Mouse (Mus musculus) forebrain, embryonic 15.5 days (tissue): ENCODE results near the gene Zfp513. TPM values are rescaled to one million over a fixed set of nuclear protein-coding genes. Genes with fewer than 3 reads are reported as not detected.

Experiments
- ATAC-seq: fragments of 200-750 bp; cut with Nextera tagmentation; replicated peaks from 2 replicates; pipeline ENCODE4 v1.8.0; 2017; ENCODE audit warnings: mild to moderate bottlenecking, moderate TSS enrichment, moderate library complexity
- H3K27ac ChIP-seq: fragments of 300-500 bp; sonication (generic); replicated peaks from 2 replicates; pipeline ENCODE4 v1.5.1; 2015; ENCODE audit warnings: mild to moderate bottlenecking, inconsistent platforms
- H3K27me3 ChIP-seq: fragments of 300-500 bp; sonication (generic); 2 replicates; pipeline ENCODE4 v1.6.1; 2015; ENCODE audit warnings: inconsistent platforms
- H3K36me3 ChIP-seq: fragments of 300-500 bp; sonication (generic); 2 replicates; pipeline ENCODE4 v1.6.1; 2015; ENCODE audit warnings: mild to moderate bottlenecking, inconsistent platforms
- H3K4me1 ChIP-seq: fragments of 300-500 bp; sonication (generic); 2 replicates; pipeline ENCODE4 v1.6.1; 2015; ENCODE audit warnings: inconsistent platforms
- H3K4me2 ChIP-seq: fragments of 300-500 bp; sonication (generic); replicated peaks from 2 replicates; pipeline ENCODE4 v1.6.1; 2015; ENCODE audit warnings: mild to moderate bottlenecking, inconsistent platforms
- H3K4me3 ChIP-seq: fragments of 300-500 bp; sonication (generic); 2 replicates; pipeline ENCODE4 v1.5.1; 2015; ENCODE audit warnings: mild to moderate bottlenecking, inconsistent platforms
- H3K9ac ChIP-seq: fragments of 300-500 bp; sonication (generic); replicated peaks from 2 replicates; pipeline ENCODE4 v1.6.1; 2015; ENCODE audit warnings: mild to moderate bottlenecking, inconsistent platforms
- H3K9me3 ChIP-seq: fragments of 300-500 bp; sonication (generic); 2 replicates; pipeline ENCODE4 v1.6.1; 2016; ENCODE audit warnings: inconsistent platforms
- WGBS: fragments of 180-500 bp; shearing (Covaris S2); methylation state at CpG from one replicate; pipeline ENCODE4 v1.1.7; 2015; ENCODE audit warnings: mixed read lengths; 5-methylcytosine and 5-hydroxymethylcytosine counted together
- polyA plus RNA-seq: library from polyadenylated mRNA; unstranded; fragments of >200 nt; fragmentation: Nextera tagmentation; extraction: Ambion mirVana; gene quantifications from 2 replicates; pipeline ENCODE4 v1.2.1, GENCODE M21; 2015

The Zfp513 gene
- polyA plus RNA-seq, 1 experiment from 2014 or later, result 17.7 TPM

DNA sequence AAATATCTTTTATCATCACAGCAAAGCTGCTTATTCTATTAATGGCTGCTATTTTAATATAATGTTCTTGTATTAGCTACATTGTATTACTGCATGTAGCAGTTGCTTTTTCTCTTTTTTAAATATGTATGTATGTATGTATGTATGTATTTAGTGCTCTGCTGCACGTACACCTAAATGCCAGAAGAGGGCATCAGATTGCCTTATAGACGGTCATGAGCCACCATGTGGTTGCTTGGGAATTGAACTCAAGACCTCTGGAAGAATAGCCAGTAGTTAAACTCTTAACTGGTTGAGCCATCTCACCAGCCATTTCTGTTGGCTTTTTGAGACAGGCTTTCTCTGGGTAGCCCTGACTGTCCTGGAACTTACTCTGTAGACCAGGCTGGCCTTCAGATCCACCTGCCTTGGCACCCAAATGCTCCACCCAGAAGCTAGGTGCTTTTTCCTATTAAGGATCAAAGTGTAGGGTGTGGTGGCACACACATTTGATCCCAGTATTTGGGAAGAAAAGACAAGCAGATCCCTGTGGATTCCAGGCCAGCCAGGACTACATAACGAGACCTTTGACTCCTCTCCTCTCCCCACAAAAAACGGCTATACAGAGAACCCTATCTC lies 13.8 kb downstream of the Zfp513 start:
- WGBS, result 69% methylated on average over 4 of the region's 4 CpGs
- ATAC-seq, result no peak
- Histone ChIP-seq H3K4me3 (no peak overlapping the region), H3K27me3 (no peaks in the 10 kb centered on the region), H3K9ac (no peak overlapping the region), H3K36me3 (peaks cover 44% of the 10 kb centered on the region), H3K4me1 (peaks cover 11% of the 10 kb centered on the region), H3K4me2 (no peak overlapping the region), H3K9me3 (no peaks in the 10 kb centered on the region), H3K27ac (no peak overlapping the region)

DNA sequence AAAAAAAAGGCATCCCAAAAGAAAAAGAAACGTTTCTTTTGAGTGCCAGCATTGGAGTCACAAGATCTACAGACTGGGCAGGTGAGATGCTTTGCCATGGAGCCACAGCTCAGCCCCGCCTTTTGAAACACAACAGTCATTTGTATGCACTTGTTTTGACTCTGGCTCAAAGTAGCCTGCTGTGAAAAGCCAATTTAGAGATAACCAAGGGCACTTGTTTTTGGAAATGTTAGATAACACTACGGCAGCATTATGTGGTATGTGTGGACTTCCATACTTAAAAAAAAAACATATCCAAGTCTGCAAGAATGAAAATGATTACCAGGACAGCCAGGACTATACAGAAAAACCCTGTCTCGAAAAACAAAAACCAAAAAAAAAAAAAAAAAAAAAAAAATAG lies 18.4 kb downstream of the Zfp513 start:
- H3K9me3 ChIP-seq, result no peaks in the 10 kb centered on the region
- H3K27ac ChIP-seq, result no peak overlapping the region
- peaks cover 10% of the 10 kb centered on the region for H3K4me1 ChIP-seq
- H3K36me3 ChIP-seq, result peaks cover 20% of the 10 kb centered on the region
- 69% methylated on average over 4 of the region's 4 CpGs for WGBS
- H3K4me3 ChIP-seq, result no peak overlapping the region
- H3K9ac ChIP-seq, result no peak overlapping the region
- ATAC-seq, result no peak
- no peaks in the 10 kb centered on the region for H3K27me3 ChIP-seq
- no peak overlapping the region for H3K4me2 ChIP-seq

DNA sequence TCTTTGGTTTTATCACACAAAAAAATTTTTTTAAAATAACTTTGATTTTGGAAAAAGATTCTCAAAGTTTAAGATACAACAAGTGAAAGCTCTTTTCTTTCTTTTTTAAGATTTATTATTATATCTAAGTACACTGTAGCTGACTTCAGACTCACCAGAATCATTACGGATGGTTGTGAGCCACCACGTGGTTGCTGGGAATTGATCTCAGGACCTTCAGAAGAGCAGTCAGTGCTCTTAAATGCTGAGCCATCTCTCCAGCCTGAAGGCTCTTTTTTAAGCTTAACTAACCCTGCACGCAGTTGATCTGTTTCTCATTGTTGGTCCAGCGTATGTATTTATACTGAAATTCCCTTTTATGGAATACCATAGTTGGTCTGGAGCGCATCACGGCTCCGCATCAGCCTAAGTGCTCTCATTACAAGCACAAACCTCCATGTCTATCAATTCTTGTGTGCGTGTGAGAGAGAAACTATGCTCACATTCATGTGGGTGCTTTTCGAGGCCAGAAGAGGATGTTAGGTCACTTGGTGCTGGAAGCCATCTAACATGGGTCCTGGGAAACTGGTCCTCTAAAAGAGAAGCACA lies 20.8 kb downstream of the Zfp513 start:
- Histone ChIP-seq H3K9ac (no peak overlapping the region), H3K36me3 (no peaks in the 10 kb centered on the region), H3K4me1 (peaks cover 22% of the 10 kb centered on the region), H3K27me3 (no peaks in the 10 kb centered on the region), H3K9me3 (no peaks in the 10 kb centered on the region), H3K27ac (no peak overlapping the region), H3K4me2 (no peak overlapping the region), H3K4me3 (no peak overlapping the region)
- ATAC-seq, result no peak
- WGBS, result 94% methylated on average over 9 of the region's 9 CpGs

DNA sequence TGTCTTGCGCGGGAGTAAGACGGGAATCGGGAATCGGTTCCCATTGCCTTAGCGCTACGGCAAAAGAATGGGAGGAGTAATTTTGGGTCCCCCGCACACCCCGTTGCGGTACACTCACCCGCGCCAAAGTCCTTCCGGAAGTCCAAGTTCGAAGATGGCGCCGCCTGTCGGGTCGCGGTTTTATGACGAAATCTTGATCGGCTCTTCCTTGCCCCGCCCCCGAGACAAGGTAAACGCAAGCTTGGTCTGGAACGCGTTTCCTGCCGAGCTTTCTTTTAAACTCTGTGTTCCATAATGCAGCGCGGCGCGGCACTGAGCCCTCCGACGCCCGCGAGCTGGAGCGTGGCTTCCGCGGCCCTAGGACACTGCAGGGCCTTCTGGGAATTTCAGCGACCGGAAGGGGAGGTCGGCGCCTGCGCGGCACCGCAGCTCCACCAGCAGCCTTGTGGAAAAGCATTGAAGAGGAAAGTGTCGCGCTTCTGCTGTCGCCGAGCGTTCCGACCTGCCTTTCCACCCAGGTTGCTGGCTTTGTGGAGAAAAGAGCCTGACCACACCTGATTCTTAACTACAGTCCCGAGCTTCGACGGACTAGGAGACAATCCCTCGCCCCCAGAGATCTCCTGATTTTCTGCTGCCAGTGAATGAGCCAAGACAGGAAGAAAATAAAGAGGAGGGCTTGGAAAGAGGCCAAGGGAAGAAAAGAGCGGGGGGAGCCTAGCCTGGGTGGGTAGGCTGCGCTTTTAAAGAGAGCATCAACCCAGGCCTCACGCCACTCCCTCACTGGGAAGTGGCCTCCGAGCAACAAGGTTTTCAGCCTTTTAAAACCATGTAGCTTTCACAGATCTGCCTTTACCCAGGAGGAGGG lies 22.1 kb downstream of the Zfp513 start, which contains the start of the genes Gm29609 and Gtf3c2:
Gene Gm29609, minus strand, starts transcription at position 146 of the 865 bp plus-strand sequence.
Gene Gtf3c2, minus strand, starts transcription at position 379 of the 865 bp plus-strand sequence.
- H3K27me3 ChIP-seq, result no peaks in the 10 kb centered on the region
- H3K4me2 ChIP-seq, result peak within 1 kb of the TSS; percentile 98
- WGBS, result under 1% methylated on average over 59 of the region's 59 CpGs
- H3K27ac ChIP-seq, result peak within 1 kb of the TSS; percentile 99
- peak within 1 kb of the TSS; percentile 92 for H3K4me3 ChIP-seq
- no peaks in the 10 kb centered on the region for H3K9me3 ChIP-seq
- peaks cover 22% of the 10 kb centered on the region for H3K4me1 ChIP-seq
- peak; percentile 99 for ATAC-seq
- no peaks in the 10 kb centered on the region; the same call in 1 of the 2 replicates for H3K36me3 ChIP-seq
- peak within 1 kb of the TSS; percentile 82 for H3K9ac ChIP-seq

DNA sequence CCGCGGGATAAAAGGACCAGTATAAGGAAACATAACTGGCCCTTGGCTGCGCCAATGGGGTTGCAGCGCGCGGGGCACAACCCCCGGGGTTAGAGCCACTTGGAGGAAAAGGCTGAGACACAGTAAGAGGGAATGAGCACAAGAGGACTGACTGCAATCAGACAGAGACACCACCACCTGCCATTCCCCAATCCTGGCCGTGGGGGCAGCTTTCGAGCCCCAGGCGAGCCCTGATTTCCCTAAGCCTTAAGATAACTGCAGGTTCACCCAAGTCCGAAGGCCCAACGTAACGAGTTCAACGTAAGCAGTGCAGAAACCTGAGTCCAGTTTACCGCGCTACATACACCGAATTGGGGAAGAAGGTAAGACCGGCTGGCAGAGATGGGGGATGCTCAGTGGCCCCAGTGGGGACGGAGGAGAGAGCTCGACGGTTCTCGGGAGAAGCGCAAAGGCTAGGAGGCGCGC lies 22.8 kb downstream of the Zfp513 start:
- Histone ChIP-seq H3K4me3 (peak overlapping the region; percentile 92), H3K36me3 (peaks cover under 1% of the 10 kb centered on the region; the same call in 1 of the 2 replicates), H3K4me1 (peaks cover 22% of the 10 kb centered on the region), H3K9me3 (no peaks in the 10 kb centered on the region), H3K9ac (peak overlapping the region; percentile 82), H3K27me3 (no peaks in the 10 kb centered on the region), H3K4me2 (peak overlapping the region; percentile 98), H3K27ac (peak overlapping the region; percentile 99)
- under 1% methylated on average over 25 of the region's 25 CpGs for WGBS
- ATAC-seq, result peak; percentile 67

DNA sequence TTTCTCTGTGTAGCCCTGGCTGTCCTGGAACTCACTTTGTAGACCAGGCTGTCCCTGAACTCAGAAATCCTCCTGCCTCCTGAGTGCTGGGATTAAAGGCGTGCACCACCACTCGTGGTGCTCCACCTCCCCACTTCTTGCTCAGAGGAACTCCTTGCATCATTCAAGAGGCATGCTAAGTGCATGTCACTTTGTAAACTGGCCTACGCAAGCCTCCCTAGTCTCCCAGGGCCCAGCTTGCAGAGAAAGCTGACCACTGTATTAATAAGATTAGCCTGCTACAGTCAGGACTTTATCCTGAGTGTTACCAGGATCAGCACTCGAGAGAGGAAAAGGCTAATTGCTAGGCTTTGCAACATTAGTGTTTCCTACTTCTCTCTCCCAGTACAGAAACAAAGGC lies 33.5 kb downstream of the Zfp513 start:
- Histone ChIP-seq H3K9me3 (no peaks in the 10 kb centered on the region), H3K27ac (no peak overlapping the region), H3K27me3 (no peaks in the 10 kb centered on the region), H3K9ac (no peak overlapping the region), H3K4me1 (no peaks in the 10 kb centered on the region), H3K4me3 (no peak overlapping the region), H3K4me2 (no peak overlapping the region), H3K36me3 (peaks cover 93% of the 10 kb centered on the region)
- 85% methylated on average over 4 of the region's 4 CpGs for WGBS
- ATAC-seq, result no peak

DNA sequence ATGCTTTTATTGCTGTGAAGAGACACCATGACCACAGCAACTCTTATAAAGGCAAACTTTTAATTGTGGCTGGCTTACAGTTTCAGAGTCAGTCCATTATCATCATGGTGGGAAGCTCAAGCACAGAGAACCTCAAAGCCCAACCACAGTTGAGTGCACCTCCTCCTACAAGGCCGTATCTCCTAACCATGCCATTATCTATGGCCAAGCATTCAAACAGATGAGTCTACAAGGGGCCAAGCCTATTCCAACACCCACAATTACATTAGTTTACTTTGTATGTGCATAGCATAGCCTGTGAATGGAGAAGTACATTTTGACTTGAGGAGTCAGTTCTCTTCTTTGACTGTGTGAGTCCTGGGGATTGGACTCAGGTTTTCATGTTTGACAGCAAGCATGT lies 37.2 kb downstream of the Zfp513 start:
- Histone ChIP-seq H3K4me1 (no peaks in the 10 kb centered on the region), H3K36me3 (peaks cover 89% of the 10 kb centered on the region), H3K27me3 (no peaks in the 10 kb centered on the region), H3K4me2 (no peak overlapping the region), H3K9ac (no peak overlapping the region), H3K27ac (no peak overlapping the region), H3K9me3 (no peaks in the 10 kb centered on the region), H3K4me3 (no peak overlapping the region)
- 83% methylated on average over 1 of the region's 1 CpGs for WGBS
- no peak for ATAC-seq

DNA sequence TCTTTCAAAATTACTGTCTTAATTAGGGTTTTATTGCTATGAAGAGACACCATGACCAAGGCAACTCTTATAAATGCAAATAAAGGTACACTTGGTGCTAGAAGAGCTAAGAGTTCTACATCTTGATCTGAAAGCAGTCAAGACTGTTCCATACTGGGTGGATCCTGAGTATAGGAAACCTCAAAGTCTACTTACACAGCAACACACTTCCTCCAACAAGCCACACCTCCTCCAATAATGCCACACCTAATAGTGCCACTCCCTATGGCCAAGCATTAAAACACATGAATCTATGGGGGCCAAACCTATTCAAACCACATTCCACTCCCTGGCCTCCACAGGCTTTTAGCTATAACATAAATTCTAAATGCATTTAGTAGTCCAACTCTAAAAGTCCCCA lies 39.6 kb downstream of the Zfp513 start:
- H3K4me3 ChIP-seq, result no peak overlapping the region
- no peak overlapping the region for H3K4me2 ChIP-seq
- H3K4me1 ChIP-seq, result no peaks in the 10 kb centered on the region
- H3K36me3 ChIP-seq, result peaks cover 89% of the 10 kb centered on the region
- no peak overlapping the region for H3K27ac ChIP-seq
- no peak overlapping the region for H3K9ac ChIP-seq
- H3K27me3 ChIP-seq, result no peaks in the 10 kb centered on the region
- no peak for ATAC-seq
- H3K9me3 ChIP-seq, result no peaks in the 10 kb centered on the region

DNA sequence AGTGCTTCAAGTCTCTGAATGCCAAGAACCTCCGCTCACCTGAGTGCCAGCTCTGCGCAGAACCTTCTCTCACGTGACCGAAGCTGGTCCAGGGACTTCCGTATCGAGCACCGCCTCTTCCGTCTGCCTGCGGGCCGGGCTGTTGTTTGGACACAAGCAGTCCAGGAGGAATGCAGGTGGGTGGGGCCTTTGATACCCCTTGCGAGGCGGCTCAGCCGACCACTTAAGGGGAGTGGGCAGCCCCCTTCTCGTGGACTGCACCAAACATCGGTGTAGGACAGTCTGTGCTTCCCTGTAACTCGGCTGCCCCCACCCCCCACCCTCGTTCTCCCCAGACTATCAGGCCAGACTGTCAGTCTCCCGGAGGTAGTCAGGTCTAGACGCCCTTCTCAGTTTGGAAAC lies 48.0 kb downstream of the Zfp513 start, which contains the start of gene Mpv17:
Gene Mpv17, minus strand, starts transcription at position 100 of the 402 bp plus-strand sequence.
- Histone ChIP-seq H3K9ac (peak within 1 kb of the TSS; percentile 81), H3K9me3 (no peaks in the 10 kb centered on the region), H3K27me3 (no peaks in the 10 kb centered on the region), H3K4me2 (peak within 1 kb of the TSS; percentile 80), H3K4me1 (peaks cover 15% of the 10 kb centered on the region), H3K4me3 (peak within 1 kb of the TSS; percentile 81), H3K27ac (peak within 1 kb of the TSS; percentile 77), H3K36me3 (peaks cover 32% of the 10 kb centered on the region)
- peak; percentile 94 for ATAC-seq
- under 1% methylated on average over 19 of the region's 19 CpGs for WGBS

DNA sequence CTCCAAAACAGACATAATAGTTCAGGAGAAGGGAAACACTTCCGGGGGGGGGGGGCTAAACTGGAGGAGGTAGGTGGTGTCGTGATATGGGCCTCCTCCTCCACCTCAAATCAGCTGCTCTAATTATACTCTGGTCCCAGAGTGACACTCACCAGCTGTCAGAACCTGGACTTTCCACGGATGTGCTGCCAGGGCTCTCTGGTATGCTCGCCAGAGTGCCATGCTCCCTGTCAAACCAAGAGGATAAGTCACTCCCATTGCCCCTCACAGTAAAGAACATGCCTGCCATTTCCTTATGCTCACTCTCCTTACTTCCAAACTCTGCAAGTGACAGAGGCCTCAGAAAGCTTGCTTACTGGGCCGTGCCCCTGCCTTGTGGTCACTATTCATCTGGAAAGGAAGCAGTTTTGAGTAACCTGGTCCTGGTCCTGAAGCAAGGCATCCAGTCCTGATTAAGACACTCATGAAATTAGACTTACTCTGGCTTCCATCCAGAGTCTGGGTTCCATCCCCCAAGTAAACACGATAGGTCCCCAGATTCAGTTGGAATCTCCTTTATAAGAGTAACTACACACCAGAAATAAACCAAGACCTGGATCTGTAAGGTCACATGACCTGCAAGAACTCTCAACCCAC lies 48.5 kb downstream of the Zfp513 start:
- WGBS, result 35% methylated on average over 6 of the region's 6 CpGs
- peak overlapping the region; percentile 81 for H3K9ac ChIP-seq
- peak overlapping the region; percentile 77 for H3K27ac ChIP-seq
- ATAC-seq, result peak; percentile 47
- H3K9me3 ChIP-seq, result no peaks in the 10 kb centered on the region
- H3K27me3 ChIP-seq, result no peaks in the 10 kb centered on the region
- H3K36me3 ChIP-seq, result peaks cover 28% of the 10 kb centered on the region
- peak overlapping the region; percentile 81 for H3K4me3 ChIP-seq
- peaks cover 15% of the 10 kb centered on the region for H3K4me1 ChIP-seq
- peak overlapping the region; percentile 80 for H3K4me2 ChIP-seq

DNA sequence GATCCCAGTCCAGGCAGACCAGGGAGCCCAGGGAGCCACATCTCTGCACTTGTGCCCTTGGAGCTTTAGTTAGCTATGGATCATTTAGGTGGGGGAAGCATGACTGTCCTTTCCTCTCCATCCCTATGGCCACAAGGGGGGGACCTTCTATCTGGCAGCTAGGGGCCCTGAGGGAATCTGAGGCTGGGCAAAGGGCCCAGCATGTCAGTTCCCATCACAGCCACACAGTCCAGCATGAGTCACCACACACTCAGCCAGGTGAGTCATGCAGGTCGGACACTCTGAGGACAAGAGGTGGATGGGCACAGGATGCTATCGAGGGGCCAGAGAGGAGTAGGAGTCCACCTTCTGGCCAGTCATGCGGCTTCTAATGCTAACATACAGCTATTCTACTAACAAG lies 50.4 kb downstream of the Zfp513 start:
- no peaks in the 10 kb centered on the region for H3K27me3 ChIP-seq
- peaks cover 9% of the 10 kb centered on the region for H3K36me3 ChIP-seq
- ATAC-seq, result no peak
- 83% methylated on average over 3 of the region's 3 CpGs for WGBS
- H3K4me3 ChIP-seq, result no peak overlapping the region
- H3K4me1 ChIP-seq, result peaks cover 15% of the 10 kb centered on the region
- H3K4me2 ChIP-seq, result no peak overlapping the region
- no peaks in the 10 kb centered on the region for H3K9me3 ChIP-seq
- H3K9ac ChIP-seq, result no peak overlapping the region
- no peak overlapping the region for H3K27ac ChIP-seq
